Mouse (Mus musculus) T-helper 1 cell (primary cell): Measurements from ENCODE around the gene Uevld.
"Not testable (repeated sequence)": the region's sequence is repeated elsewhere in the genome, so short reads cannot be mapped to it uniquely, and the experiment has no call there.

Source experiments
- in situ Hi-C: fragments of 300-600 bp; cut with MboI, MseI; formaldehyde crosslinking; loops from one replicate; pipeline ENCODE4 v1.15.1; 2025; ENCODE audit warnings: high pct_unique_total_duplicates

Gene Uevld

DNA sequence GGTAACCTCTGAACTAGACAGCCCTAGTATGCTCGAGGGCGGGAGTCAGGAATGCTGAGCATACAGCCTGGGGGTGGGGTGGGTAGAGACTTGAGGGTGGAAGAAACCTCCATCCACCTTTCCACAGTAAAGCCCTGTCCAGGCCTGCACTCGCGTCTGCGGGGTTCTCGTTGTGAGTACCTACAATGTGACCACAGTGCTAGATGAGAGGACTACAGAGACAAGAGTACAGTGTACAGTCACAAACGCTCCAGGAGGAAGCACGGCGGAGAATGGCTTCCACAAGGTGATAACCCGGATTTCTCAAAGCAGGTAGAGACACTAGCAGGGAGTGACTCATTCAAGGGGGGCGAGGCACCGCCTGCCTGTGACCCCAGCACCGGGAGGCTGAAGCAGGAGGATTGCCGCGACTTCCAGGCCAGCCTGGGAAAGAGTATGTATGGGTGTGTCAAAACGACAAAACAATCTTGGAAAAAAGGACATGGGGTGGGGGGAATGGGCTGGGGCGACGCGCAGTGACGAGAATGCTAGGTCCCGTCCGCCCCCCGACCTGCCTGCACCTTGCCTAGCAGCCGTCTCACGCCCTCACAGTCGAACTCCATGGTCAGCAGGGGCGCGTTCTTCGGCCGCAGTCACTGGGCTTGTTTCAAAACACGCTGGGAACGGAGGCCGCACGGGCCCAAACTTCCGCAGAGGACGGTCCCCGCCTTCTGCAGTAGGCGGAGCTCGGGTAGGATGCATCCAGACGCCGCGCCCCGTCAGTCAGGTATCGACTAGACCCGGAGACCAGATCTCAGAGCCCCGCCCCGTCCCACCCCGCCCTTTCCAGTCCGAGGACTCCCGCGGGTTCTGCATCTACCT, at the start of gene Uevld:
TSS of gene Uevld (minus strand) at position 697 of the 861 bp plus-strand sequence.
- in situ Hi-C loops, result loop anchor here (25.0 kb wide), 1 partner anchor 1154 kb away; no protein-coding TSS in a partner anchor

DNA sequence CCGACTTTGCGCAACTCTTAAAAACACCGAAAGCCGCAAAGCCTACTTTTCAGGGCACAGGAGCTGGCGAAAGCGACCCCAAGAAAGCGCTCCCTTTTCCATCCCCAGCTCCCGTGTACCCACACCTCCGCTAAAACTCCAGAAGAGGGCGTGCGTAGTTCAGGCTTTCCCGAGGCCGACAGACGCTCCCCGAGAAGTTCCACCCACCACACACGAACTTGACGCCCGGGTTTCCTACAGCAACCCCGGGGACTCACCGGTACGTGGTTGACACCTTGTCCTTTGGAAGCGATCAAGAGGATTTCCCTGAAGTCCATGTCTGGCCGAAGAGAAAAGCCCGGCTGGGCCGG, 49.5 kb upstream of the Uevld start:
- in situ Hi-C loops, result loop anchor here (5.0 kb wide), 2 partner anchors 45 to 85 kb away; no protein-coding TSS in a partner anchor

DNA sequence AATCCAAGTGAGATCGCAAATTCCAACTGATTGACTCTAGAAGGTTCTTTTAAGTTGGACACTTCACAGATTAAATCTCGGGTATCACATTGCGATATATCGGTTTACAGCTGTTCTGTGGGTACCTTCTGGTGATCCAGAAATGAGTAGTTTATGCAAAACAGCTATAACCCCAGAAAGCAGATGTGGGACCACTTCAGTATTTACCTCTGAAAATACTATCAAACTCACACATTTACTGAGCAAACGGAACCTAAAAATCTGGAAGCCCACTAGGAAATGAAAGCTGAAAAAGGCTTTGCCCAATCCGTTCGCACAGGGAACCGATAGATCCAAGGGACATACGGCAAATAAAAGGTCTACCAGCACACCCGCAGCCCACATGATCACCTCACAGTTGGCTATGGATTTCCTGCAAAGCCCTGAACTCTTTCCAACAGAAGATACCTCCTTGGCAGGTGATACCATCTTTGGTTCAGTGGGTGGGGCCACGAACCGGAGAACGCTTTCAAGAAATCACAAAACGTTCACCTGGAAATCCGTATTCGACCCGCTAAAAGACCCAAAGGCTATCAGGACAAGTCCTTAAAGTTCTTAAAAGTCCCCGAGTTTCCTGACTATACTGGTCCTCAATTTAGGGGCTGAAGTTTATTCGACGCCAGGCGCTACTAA, 48.9 kb upstream of the Uevld start:
- in situ Hi-C loops, result loop anchor here (5.0 kb wide), 2 partner anchors 45 to 85 kb away; no protein-coding TSS in a partner anchor

DNA sequence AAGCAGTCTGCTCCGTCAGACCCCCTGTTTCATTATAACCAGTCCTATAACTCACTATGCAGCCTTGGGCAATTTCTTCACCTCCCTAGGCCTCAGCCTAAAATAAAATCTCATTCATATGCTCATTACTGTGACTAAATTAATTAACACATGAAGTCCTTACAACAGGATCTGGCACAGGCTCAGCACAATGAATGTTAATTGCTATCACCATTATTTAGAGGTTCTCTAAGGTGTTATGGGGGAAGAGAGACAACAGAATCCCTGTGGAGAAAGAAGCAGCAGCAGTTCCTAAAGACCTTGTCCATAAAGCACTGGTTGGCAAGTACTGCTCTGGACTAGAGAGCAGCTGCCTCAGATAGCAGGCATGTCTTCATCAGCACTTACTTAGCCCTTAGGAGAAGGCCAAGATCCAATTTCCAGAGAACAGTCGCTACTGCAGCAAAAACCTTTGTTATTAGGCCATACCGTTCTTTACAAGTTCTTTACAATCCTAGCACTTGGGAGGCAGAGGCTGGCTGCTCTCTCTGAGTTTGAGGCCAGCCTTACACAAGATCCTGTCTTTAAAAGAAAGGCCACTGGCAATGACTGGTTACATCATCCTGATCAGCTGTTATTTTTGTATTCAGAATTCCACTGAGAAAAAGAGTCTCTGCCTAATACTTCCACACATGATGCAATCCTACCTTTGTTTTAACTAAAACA, 45.2 kb upstream of the Uevld start:
- in situ Hi-C loops, result no loop called here

DNA sequence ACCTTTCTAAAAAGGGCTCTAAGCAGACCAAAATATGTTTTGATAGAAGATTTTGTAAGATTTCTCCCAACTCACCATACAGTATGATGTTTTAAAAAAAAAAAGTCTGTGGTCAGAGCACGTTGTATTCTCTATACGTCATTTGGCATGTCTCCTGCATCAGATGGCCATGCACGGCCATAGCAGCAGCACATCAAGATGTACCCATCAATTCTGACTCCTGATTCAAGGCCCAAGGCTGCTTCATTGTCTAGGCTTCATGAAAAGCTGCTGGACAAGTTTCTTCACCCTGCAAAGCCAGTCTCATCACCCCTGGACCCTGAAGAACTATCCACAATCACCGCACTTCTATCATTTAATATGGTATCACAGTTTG, 43.6 kb upstream of the Uevld start:
- in situ Hi-C loops, result no loop called here

DNA sequence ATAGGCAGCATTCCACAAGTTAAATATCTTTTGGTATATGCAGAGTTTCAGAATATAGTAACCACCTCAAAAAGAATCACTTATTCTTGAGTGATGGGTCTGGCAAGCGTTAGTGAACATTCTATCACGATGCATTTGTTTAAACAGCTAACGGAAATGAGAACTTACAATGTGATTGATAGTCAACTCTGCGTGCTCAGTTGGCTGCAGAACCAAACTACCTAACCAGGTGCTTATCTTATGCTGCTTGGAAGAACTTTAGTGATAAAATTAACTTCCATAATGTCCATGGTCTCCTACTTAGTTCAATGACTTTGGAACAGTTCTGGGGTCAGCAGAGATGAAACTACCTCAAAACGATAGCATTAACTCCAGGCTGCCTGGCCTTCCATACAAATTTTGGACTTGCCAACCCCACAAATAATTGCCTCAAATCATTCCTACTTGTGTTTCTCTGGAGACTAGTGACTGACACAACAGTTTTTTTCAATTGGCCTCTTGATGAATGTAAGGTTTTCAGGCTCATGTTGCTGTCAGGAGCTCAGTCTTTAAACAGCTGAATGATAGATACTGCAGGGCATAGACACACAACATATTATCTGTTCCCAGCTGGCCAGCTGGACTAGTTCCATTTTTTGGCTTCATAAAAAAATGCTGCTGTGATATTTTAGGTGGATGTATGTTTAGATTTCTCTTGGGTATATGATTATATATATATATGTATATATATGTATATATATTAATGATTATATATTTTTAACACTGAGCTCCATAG, 43.0 kb upstream of the Uevld start:
- in situ Hi-C loops, result no loop called here

DNA sequence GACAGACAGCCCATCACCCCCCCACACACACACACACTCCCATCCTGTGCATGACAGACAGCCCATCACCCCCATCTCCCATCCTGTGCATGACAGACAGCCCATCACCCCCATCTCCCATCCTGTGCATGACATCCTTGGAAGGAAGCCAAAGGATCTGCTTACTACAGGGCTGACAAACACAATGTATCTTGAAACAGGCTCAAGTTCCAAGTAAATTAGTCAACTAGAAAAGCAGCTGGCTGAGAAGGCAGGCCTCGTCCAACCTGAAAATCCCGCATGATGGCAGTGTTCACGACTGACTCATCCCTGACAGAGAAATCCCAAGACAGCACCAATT, 42.3 kb upstream of the Uevld start:
- in situ Hi-C loops, result no loop called here

DNA sequence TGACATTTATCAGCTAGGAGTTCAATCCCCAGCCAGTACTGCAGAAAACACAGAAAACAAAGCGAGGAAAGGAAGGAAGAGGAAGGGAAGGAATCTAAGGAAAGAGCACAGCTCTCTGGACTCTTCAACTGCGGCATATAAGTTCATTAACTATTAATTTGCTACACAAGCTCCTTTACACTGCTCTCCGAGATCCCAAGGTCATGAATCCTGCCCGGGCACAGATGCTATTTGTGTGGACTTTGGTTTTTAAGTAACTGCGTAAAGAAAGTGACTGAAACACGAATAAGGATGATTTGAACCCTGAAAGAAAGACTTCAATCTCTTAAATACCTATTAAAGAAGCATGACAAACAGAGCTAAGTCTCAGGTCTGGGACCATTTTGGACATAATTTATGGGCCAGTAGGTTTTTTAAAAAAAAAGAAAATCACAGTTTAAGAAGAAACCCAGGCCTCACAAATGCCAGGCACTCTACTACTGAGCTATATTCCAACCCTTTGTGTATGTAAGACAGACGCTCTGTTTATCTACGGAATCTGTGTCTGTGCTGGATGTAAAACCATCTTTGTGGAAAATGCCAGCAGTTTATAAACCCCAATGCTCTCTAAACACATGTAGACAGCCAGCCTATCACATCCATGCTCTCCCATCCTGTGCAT, 41.8 kb upstream of the Uevld start:
- in situ Hi-C loops, result no loop called here

DNA sequence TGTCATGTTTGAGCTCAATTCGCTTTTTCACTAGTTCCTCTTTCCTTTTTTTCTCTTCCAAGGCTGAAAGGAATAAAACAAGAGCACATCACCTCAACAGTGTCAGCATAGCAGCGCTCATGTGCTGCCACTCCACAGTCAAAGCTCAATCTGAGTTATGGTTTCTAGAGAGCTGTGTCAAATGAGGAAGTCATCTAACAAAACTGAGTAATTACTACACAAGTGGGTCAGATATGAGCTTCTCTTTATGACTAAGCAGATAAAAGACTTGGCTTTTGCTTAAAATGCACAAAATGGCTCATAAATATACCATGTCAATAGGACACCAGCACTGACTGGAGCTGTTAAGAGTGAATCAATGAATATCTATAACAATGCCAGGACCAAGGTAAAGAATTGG, 40.6 kb upstream of the Uevld start:
- in situ Hi-C loops, result no loop called here

DNA sequence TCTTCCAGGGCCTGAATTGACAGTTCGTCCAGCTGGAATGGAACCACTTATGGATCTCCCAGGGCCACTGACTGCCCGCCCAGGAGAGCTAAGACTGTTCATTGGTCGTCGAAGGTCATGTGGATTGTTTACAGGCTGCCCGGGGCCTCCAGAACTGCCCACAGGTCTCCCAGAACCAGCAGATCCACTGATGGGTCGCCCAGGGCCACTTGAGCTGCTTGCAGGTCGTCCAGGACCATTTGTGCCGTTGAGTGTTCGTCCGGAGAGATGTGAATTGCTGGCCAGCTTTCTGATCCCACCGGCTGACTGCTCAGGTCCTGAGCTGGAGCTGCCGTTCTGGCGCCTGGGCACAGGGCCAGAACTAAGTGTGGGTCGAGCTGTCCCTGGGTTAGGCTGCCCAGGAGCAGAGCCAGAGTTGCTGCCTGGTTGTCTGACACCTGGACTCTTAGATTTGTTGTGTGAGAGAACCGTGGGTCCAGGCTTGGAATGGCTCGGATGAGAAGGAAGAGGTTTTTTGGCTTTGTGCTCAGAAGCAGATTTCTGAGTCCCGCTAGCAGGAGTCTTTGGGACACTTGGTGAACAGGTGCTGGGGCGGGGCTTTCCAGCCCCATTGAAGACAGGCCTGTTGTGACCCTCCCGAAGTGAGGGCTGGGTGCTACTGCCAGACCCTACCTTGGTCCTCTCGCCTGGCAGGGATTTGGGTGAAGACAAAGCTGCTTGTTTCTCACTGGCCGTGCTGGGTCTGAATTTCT, 39.5 kb upstream of the Uevld start:
- in situ Hi-C loops, result no loop called here

DNA sequence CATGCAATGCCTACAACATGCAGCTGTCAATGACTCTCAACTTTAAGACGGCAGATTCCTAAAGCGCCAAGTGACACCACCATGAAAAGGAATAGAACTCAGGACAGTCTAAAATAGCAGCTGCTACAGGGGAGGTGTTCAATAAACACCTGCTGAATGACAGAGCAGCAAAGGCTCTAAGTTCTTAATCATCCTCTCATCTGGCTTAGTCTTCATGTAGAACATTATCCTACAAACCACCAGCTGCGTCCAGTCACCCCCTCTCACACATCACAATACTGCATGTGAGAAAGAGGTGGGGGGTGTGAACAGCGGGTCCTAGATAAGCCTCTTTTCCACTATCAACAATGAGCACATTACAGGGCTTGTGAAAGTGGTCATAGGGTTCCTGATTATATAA, 38.7 kb upstream of the Uevld start:
- in situ Hi-C loops, result no loop called here

DNA sequence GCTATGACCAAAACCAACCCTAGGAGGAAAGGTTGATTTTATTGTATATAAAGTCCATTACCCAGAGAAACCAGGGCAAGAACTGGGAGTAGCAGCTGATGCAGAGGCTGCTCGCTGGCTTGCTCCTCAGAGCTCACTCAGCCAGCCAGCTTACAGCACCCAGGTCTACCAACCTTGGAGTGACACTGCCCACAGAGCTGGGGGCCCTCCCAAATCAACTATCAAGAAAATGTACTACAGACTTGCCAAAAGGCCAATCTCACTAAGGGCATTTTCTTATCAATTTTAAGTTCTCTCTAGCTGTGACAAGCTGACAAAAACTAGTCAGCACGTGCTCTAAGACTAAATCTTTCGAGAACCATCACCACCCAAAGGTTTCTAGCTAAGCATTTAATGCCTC, 37.2 kb upstream of the Uevld start:
- in situ Hi-C loops, result no loop called here

DNA sequence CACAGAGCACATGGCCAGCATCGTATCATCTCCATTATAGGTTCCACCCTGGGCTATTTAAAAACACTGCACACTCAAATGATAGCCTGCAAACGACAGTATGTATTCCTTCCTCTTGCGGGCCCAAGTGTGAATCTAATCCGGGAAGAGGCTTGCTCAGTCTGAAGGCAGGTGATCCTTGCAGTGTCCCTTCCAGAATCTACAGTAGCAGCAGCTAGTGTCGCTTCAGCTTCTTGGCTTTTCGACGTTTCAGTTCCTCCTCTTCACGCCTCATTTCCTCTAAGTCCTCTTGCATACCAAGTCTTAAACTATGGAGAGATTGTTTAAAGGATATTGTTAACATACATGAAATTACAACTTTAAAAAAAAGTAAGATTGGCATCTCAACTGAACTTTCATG, 34.8 kb upstream of the Uevld start:
- in situ Hi-C loops, result no loop called here

DNA sequence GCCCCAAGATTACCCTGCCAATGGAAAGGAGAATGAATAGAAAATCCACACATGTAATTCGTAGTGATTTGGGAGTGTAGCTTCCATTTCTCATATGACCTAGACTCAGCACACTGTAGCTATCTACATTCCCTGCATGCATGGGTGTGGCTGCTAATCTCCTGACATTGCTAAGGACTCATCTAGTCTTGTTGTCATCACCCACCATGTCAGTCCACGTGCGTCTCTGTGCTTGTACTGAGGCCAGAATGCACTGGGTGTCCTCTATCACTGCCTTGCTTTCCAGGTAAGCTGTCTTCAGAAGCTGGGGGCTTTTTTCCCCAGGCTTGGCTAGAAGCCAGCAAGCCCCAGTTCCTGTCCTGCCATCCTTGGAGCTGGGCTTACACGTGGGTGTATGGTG, 31.1 kb upstream of the Uevld start:
- in situ Hi-C loops, result not testable (repeated sequence)

DNA sequence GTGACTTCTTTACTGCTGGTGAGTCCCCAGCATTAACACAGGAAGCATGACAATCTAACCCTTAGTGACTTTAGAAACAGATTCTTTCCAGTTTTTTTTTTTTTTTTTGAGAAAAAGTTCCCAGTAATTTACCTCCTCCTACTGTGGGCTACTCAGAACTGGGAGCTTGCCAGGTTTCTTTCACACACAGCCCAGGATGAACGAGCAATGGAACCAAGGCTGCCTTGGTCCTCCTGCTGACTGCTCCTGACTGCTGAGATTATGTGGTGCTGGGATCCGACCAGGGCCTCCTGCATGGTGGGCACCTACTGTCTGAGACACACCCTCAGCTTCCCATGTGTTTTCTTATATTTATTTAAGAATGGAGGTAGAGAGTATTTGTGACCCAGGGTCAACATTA, 28.7 kb upstream of the Uevld start:
- in situ Hi-C loops, result no loop called here

DNA sequence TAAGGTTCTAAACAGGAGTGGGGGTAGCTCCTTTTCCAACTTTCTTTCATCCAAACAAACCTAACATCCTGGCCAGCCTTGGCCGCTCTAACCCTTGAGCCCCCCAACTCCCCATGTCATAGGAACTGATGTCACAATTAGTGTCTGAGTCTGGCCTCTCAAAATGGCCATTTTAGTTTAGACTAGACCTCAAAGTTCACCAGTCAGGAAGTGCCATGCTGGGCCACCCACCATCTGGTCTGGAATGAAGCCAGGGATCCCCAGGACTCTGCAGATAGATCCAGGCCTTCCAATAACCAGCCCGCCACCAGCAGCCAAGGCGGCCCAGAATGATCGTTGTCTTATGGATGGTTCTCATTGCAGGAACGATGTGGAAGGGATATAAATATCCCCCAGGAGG, 28.3 kb upstream of the Uevld start:
- in situ Hi-C loops, result no loop called here

DNA sequence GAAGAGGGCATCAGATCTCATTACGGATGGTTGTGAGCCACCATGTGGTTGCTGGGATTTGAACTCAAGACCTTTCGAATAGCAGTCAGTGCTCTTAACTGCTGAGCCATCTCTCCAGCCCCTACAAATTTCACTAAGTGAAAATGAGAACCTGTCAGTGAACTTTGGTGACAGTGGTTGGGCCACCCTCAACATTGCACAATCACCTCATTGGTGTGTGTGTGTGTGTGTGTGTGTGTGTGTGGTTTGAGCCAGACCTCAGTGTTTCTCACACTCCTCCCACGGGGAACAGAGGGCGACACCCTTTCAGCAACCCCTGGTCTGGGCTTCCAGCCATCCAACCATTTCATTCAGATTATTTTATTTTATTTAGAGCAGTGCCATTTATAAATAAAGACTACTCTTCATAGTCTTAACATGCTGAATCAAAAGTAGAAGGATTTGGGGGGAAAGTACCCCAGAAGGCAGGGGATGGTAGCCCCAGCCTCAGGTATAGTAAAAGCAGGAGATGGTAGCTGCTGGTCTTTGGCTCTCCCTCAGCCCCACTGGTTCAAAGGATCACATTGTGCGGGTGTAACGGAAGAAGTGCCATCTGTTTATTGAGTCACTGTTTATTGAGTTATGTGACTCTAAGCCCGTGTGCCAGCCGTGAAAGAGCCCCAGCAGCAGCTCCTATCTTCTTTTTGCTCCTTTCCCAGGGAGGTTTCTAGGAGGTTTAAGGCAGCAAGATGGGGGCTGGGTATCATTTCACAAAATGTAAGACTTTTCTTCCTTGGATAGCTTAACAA, 27.6 kb upstream of the Uevld start:
- in situ Hi-C loops, result no loop called here

DNA sequence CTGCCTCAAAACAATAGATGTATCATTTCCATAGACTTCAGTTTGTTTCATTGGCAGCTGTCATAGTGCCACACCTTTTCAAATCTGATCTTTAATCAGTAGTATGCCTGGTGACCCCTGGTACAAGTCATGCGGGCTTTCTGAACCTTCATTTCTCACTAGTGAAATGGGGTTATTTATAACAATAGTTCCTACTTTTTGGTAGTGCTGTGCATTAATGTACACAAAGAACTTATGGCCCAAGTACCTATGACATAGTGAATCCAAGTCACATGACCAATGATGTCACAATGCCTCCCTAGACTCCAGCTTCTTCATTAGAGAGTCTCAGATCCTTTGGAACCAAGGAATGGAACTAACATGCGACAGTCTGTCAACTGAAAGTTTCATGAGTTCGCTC, 25.0 kb upstream of the Uevld start, which contains the start of gene Gm9999:
TSS of gene Gm9999 (plus strand) at position 301 of the 400 bp plus-strand sequence.
- in situ Hi-C loops, result no loop called here

DNA sequence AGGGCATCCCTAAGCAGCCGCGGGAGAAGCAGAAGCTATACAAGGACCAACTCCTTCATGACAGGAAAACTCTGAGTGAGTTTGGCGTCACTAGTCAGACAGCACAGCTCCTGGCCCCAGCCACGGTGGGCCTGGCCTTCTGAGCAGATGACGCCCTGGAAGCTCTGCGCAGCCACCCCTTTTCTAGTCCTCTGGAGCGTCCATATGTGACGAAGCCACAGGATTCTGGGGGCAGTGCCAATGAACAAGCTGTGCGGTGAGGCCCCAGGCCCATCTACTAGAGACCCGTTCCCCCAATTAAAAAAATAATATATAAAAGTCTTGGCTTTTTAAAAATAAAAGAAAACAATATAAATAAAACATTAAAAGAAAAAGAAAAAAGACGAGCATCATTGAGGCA, 17.1 kb upstream of the Uevld start:
- in situ Hi-C loops, result no loop called here

DNA sequence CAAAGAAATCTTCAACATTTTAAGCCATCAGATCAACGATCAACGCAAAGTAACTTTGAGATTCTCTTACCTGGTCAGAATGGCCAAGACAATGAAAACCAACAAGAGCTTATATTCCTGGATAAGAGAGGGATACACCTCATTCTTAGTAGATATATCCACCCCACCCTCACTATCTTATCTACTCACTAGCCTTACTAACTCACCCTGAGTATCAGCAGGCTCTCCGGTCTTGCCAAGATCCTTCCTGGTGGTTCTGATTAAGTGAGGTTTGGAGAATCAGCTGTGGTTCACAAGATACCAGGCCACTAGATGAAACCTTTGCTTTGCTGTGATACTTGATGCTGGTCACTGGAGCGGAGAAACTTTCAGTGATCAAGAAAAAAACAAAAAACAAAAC, 16.3 kb upstream of the Uevld start:
- in situ Hi-C loops, result loop anchor here (25.0 kb wide), 1 partner anchor 1138 kb away; no protein-coding TSS in a partner anchor
